Mouse (Mus musculus) skeletal muscle tissue, adult 2 months (tissue): ENCODE measurements around the gene Lix1.

Source experiments
- DNase-seq: peaks from one replicate; pipeline ENCODE4 v3.0.0-alpha.2; 2012; ENCODE audit warnings: low read depth, low spot score

The Lix1 gene

GRCm38 (mm10) chr17:17402222-17403004 is at the start of gene Lix1:
Gene Lix1 (plus strand): TSS chr17:17402672.
- DNase-seq, result no peak

GRCm38 (mm10) chr17:17373550-17373917 is 28.9 kb upstream of the Lix1 start:
- DNase-seq, result no peak

DNA sequence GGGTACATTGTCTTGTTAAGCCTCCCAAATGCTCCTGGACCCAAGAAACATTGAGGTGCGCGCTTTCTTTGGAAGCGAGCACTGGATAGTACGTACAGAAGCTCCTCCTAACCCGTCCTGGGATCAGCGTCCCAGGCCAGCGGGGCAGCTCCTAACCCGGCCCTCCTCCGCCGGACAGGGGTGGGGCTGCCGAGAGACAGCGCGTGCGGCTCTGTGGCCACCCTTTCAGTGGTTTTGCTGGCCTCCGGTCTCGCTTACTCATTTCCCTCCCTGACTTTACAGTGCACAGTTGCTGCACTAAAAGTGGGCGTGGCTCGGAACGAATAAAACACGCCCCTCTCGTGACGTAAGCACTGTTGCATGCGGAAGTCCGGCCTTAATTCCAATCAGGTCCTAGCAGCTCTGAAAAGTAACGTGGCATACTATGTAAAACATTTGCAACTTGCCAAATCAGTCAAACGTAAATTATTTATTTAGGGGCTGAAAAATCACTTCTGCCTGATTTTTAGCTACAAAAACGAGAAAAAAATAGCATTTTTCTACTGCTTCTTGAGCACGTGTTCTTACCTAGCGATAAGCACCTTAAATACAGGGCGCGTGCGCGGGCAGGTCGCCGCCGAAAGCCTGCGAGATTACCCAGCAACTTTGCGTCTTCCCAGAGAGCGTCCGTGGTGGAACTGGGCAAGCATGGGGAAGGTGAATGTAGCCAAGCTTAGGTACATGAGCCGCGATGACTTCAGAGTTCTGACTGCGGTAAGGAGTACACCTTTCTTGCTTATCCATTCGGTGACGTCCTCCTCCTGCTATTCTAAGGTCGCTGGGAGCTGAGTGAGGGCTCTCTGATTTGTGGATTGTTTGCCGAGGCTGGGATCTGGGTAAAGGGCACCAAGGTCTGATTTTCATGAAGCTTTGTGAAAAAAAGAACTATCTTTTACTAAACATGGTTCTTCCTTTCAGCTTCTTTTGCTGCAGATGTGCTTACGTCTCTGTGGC is 28.3 kb upstream of the Lix1 start, which contains the start of gene Riok2:
Gene Riok2 (plus strand): TSS at position 392 of the 993 bp plus-strand sequence.
- DNase-seq, result peak; percentile 97

DNA sequence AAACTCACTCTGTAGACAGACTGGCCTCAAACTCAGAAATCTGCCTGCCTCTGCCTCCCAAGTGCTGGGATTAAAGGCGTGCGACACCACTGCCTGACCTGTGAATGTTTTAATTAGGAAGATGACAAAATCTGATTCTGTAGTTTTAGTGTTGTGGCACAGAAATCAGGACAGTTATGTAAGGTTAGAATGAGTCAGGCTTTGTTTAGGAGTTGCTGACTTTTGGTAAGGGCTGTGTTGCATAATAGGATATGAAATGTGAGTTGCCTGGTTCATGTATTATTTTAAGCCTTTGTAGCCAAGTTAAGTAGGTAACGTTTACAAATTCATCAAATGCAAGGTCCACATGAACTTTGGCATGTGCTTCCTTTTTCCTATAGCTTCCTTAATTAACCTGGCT is 26.9 kb upstream of the Lix1 start:
- DNase-seq, result no peak

DNA sequence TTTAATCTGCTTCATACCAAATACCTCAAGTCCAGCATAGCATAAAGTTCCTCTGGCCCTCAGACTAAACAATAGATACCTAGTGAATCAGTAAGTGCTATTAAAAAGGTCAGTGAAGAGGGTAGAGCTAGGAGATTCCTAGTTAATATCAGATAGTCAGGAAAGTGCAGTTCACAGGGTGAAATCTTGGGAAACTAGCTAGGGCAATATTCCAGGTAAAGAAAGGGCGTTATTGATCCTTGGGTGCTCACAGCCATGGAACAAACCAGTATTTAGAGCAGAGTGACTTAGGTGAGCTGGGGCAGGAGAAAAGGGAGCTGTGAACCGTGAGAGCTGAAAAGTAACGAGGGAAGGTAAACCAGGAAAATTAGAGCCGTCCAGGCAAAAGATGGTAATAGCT is 18.8 kb upstream of the Lix1 start:
- no peak for DNase-seq

GRCm38 (mm10) chr17:17384502-17384901 is 18.0 kb upstream of the Lix1 start:
- no peak for DNase-seq

- DNase-seq, result no peak
These were observed 16.4 kb upstream of the Lix1 start for GRCm38 (mm10) chr17:17386117-17386516.

DNA sequence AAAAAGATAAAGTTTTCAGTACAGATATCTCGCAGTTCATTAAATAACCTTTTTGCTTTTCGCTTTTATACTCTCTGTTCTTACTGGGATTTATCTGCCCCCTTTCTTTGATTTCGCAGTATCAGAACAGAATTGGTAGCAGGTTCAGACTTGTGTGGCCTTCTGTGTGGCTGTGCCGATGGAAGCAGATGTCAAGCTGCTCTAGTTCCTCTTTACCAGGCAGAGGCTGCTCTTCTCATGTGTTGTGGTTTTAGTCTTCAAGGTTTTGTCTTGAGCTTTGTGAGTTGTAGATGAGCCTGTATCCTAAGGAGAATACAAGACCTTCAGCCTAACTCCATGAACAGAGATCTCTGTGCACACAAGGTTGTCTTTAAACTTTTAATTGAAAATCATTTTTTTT is 10.6 kb upstream of the Lix1 start:
- no peak for DNase-seq

DNA sequence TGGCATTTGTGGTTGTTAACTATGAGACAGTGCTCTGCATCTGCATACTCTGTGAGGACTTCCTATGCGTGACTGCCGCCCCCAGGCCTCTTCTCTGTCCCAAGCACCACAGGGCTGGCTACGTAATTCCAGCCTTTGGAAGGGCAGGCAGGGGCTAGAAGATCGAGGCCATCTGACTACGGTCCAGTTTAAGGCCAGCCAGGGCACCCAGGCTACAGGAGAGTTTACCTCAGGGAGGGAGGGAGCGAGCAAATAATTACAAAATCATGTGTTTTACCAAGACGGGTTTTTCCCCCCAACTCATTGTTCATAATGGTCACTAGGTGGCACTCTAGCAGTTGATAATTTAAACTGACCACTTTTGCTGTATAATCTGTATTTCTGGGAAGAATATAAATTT is 9.6 kb upstream of the Lix1 start:
- DNase-seq, result no peak

DNA sequence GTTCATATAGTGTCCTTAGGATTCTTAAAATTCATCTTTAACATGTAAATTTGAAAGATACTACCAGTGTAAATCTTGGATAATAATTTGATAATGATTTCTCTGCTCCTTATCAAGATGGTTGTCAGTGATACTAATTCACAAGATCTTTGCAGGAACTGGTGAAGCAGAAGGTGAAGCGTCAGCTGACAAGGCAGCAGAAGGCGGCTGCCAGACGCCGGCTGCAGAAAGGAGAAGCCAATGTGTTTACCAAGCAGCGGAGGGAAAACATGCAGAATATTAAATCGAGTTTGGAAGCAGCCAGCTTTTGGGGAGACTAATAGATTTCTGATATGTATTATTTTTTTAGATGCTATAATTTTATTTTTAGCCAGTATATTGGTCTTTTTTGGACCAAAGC is 9.2 kb upstream of the Lix1 start:
- no peak for DNase-seq

- DNase-seq, result peak; percentile 55
These were observed 8.1 kb upstream of the Lix1 start for GRCm38 (mm10) chr17:17394336-17394735.

DNA sequence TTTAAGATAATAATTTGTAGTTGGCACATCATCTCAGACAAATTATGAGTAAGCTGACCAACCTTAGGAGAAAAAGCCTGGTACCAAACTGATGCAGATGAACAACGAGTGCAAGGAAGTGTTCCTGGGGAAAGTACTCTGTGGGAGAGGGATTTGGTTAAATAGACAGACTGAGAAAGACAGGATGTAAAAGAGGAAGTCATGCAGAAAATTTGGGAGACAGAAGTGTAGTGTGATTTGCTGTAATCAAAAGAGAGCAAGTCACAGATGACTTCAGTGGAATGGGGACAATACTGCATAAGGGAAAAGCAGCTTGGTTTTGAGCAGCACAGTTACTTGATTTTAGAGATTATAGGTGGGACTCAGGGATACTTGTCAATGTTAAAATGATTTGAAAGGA is 5.6 kb upstream of the Lix1 start:
- no peak for DNase-seq

DNA sequence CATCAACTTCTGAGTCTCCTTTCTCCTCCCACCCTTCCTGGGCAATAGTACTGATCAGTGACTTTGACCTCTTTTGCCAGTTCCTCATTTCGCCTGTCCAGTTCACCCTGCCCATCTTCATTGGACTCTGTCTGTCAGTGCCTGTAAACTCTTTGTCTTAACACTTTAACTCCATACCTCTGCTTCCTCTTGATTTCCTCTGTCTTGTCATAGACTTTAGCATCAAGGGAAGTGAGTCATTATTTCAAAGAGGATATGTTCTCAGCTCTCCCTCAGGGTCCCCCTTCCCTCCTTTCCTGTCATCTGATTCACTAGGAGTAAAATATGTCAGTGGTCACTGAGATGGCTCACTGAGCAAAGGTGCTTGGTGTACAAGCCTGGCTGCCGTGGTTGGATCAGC is 3.8 kb upstream of the Lix1 start:
- no peak for DNase-seq

DNA sequence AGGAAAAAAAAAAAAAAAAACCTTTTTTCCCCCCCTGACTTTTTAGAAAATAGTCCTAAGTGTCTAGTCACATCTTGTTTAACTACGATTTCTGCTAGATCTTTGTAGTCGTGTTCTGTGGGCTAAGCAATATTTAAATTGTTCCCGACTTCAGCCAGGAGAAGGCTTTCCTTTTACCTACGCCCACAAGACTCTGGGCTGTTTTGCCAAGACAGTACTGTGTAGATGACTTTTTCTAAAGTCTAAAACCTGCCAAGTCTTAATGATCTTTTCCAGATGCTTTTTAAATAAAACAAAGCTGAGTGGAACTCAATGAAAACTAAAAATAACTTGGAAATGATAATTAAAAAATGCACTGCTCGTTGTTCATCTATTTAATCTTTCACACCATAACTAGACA is 566 bp downstream of the Lix1 start:
- DNase-seq, result no peak

GRCm38 (mm10) chr17:17403578-17404112 is 1.2 kb downstream of the Lix1 start:
- no peak for DNase-seq

DNA sequence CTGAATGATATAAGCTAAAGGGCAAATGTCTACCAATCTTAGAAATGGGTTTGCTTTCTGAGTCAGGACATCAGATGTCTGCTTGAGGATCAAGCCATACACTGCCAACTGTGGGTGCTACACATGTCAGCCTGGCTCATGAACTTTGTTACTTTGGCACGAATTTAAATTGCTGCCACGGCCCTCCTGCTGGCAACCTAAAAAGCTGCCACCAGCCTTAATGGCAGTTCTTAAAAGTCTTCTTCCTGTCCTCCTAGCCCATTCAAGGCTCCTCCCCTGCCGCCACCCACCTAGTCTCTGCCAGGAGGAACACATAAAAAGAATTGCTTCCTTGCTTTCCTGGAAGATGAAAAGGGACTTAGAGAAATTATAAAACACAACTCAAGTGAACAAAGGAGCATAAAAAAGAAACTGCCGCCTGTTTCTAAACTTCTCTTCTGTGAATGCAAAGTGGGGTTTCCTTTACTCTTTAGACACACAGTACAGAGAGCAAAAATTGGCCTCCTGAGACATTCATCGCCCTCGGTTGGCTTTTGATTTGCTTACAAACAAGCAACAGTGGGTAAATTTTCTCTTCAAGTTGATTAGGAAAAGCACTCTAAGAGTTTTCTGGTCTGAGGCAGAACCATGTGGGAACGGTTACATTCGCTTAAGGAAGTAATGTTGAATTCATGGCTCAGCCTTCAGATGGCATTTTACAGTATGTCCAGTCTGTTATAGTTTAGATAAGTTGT is 2.5 kb downstream of the Lix1 start:
- DNase-seq, result no peak

DNA sequence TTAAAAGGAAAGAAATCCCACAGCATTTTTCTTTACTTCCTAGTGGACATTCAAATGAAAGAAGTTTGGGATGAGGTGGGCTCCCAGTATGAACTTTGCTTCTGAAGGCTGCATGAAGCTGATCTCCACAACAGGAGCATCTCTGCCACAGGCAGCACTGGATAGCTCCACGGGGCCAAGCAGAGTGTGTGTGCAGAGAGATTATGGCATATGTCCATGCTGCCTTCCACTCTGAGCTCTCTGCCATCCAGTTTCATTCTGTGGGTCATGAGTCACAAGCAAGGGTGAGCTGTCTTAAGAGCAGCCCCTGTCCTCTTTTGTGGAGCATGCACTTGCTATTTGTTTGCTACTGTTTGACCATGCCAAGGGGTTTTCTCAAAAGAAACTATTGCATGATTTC is 3.1 kb downstream of the Lix1 start:
- no peak for DNase-seq

DNA sequence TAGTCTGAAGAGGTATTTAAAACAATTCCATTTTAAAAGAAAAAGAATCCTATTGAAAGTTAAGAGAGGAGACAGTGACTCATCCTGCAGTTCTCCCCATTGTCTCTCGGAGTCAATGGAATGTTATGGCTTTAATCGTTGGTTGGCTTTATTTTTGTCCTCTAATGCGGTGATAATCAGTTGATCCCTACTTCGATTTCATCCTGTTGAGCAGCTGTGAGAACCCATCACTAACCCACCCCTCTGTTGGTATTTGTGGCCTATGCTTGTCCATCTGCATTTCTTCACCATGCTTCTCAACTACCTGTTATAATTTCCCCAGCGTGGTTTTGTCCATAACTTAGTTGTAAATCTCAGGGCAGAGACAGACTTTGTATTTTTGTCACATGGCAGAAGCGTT is 5.7 kb downstream of the Lix1 start:
- no peak for DNase-seq

DNA sequence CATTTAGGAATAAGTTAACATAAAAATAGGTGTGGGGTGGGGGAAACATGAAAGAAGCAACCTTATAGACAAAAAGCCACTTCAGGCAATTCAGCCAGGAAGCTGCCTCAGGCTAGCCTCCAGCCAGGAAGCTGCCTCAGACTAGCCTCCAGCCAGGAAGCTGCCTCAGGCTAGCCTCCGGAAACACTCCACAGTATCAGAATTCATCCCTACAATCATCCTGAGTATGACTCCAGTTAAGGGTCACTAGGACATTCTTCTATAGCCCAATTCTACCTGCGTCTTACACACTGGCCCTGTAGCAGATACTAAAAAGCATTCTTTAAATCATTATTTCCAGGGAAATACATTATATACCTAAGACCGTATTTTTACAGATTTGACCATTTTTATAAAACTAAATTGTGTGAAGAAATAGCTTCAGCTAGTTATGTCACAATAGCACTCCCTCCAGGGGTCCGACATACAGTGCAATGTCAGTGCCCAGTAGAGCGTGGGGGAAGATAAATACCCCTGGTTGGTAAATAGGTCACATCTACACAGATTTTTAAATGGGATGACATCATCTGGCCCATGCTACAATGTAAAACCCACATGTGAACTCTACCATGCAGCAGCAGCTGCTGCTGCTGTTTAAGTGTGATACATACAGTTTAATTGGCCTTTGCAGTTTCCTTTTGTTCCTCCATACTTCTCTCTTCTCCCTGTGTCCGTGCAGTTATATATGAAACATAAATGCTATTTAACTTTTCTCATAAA is 6.4 kb downstream of the Lix1 start:
- no peak for DNase-seq

- no peak for DNase-seq
These were observed 7.1 kb downstream of the Lix1 start for GRCm38 (mm10) chr17:17409601-17410000.

GRCm38 (mm10) chr17:17411443-17411842 is 9.0 kb downstream of the Lix1 start:
- no peak for DNase-seq
